Mouse (Mus musculus) midbrain, embryonic 12.5 days (tissue): ENCODE measurements around the gene Stpg1. TPM values are rescaled to one million over a fixed set of nuclear protein-coding genes. Genes with fewer than 3 reads are reported as not detected.

Experiments
- ATAC-seq: fragments of 200-750 bp; cut with Nextera tagmentation; 2 replicates; pipeline ENCODE4 v1.8.0; 2017; ENCODE audit warnings: low read depth, moderate TSS enrichment, moderate library complexity; ENCODE audit not compliant: low FRiP score
- H3K27ac ChIP-seq: fragments of 300-500 bp; sonication (generic); replicated peaks from 2 replicates; pipeline ENCODE4 v1.5.1; 2016; ENCODE audit warnings: mild to moderate bottlenecking
- H3K27me3 ChIP-seq: fragments of 300-500 bp; sonication (generic); 2 replicates; pipeline ENCODE4 v1.6.1; 2016; ENCODE audit warnings: mild to moderate bottlenecking
- H3K36me3 ChIP-seq: fragments of 300-500 bp; sonication (generic); 2 replicates; pipeline ENCODE4 v1.6.1; 2016
- H3K4me1 ChIP-seq: fragments of 300-500 bp; sonication (generic); 2 replicates; pipeline ENCODE4 v1.6.1; 2016
- H3K4me2 ChIP-seq: fragments of 300-500 bp; sonication (generic); replicated peaks from 2 replicates; pipeline ENCODE4 v1.6.1; 2016; ENCODE audit warnings: mild to moderate bottlenecking, moderate library complexity
- H3K4me3 ChIP-seq: fragments of 300-500 bp; sonication (generic); 2 replicates; pipeline ENCODE4 v1.5.1; 2016; ENCODE audit warnings: mild to moderate bottlenecking
- H3K9ac ChIP-seq: fragments of 300-500 bp; sonication (generic); replicated peaks from 2 replicates; pipeline ENCODE4 v1.6.1; 2016; ENCODE audit warnings: mild to moderate bottlenecking, moderate library complexity
- H3K9me3 ChIP-seq: fragments of 300-500 bp; sonication (generic); 2 replicates; pipeline ENCODE4 v1.6.1; 2016; ENCODE audit warnings: mild to moderate bottlenecking
- WGBS: fragments of 180-500 bp; shearing (Covaris S2); methylation state at CpG from one replicate; pipeline ENCODE4 v1.1.7; 2016; 5-methylcytosine and 5-hydroxymethylcytosine counted together
- polyA plus RNA-seq: library from polyadenylated mRNA; unstranded; fragments of >200 nt; fragmentation: Nextera tagmentation; extraction: Ambion mirVana; gene quantifications from 2 replicates; pipeline ENCODE4 v1.2.1, GENCODE M21; 2016

Stpg1 gene
- polyA plus RNA-seq, 1 experiment from 2014 or later = 1.7 TPM

- Histone ChIP-seq H3K9me3 (no peaks in the 10 kb centered on the region), H3K27ac (no peak overlapping the region), H3K27me3 (peaks cover 13% of the 10 kb centered on the region; the same call in 1 of the 2 replicates), H3K4me2 (peak overlapping the region; percentile 99), H3K36me3 (peaks cover 12% of the 10 kb centered on the region; the same call in 1 of the 2 replicates), H3K4me3 (peak overlapping the region; percentile 73), H3K9ac (peak overlapping the region; percentile 41; the same call in 1 of the 2 replicates), H3K4me1 (peaks cover 18% of the 10 kb centered on the region)
- ATAC-seq = 0 out of 2 replicates have a peak, but pooled peaks have one; percentile 16
- WGBS = 2% methylated on average over 33 of the region's 33 CpGs
Measured at GRCm38 (mm10) chr4:135493691-135494520, 684 bp upstream of the Stpg1 start.

- Histone ChIP-seq H3K27me3 (peaks cover 13% of the 10 kb centered on the region; the same call in 1 of the 2 replicates), H3K27ac (no peak overlapping the region), H3K4me2 (peak overlapping the region; percentile 99), H3K9me3 (0 out of 2 replicates have a peak, but pooled peaks cover 1% of the 10 kb centered on the region), H3K9ac (peak overlapping the region; percentile 49; the same call in 1 of the 2 replicates), H3K4me1 (peaks cover 18% of the 10 kb centered on the region), H3K4me3 (peak overlapping the region; percentile 73), H3K36me3 (no peaks in the 10 kb centered on the region)
- 18% methylated on average over 9 of the region's 9 CpGs for WGBS
- ATAC-seq = no peak
Measured at GRCm38 (mm10) chr4:135495397-135495791, 804 bp downstream of the Stpg1 start.

- H3K4me3 ChIP-seq = peak overlapping the region; percentile 13; the same call in 1 of the 2 replicates
- no peak for ATAC-seq
- 9% methylated on average over 18 of the region's 18 CpGs for WGBS
Measured at GRCm38 (mm10) chr4:135495810-135496209, 1.2 kb downstream of the Stpg1 start.

GRCm38 (mm10) chr4:135498136-135498535 lies 3.5 kb downstream of the Stpg1 start:
- Histone ChIP-seq H3K9me3 (0 out of 2 replicates have a peak, but pooled peaks cover 5% of the 10 kb centered on the region), H3K4me3 (no peak overlapping the region), H3K27me3 (peaks cover 8% of the 10 kb centered on the region), H3K4me1 (peaks cover 18% of the 10 kb centered on the region), H3K9ac (no peak overlapping the region), H3K4me2 (no peak overlapping the region), H3K36me3 (no peaks in the 10 kb centered on the region), H3K27ac (no peak overlapping the region)
- WGBS = 79% methylated on average over 6 of the region's 6 CpGs
- ATAC-seq = no peak

More at GRCm38 (mm10) chr4:135495810-135496209, 1.2 kb downstream of the Stpg1 start:
- Histone ChIP-seq H3K36me3 (no peaks in the 10 kb centered on the region), H3K9ac (no peak overlapping the region), H3K27ac (no peak overlapping the region), H3K9me3 (0 out of 2 replicates have a peak, but pooled peaks cover 5% of the 10 kb centered on the region), H3K4me2 (peak overlapping the region; percentile 99), H3K27me3 (peaks cover 13% of the 10 kb centered on the region; the same call in 1 of the 2 replicates), H3K4me1 (peaks cover 18% of the 10 kb centered on the region)

GRCm38 (mm10) chr4:135499831-135500230 lies 5.2 kb downstream of the Stpg1 start:
- H3K9ac ChIP-seq = no peak overlapping the region
- WGBS = 75% methylated on average over 3 of the region's 3 CpGs
- H3K9me3 ChIP-seq = 0 out of 2 replicates have a peak, but pooled peaks cover 5% of the 10 kb centered on the region
- H3K4me3 ChIP-seq = no peak overlapping the region
- H3K36me3 ChIP-seq = no peaks in the 10 kb centered on the region
- no peak overlapping the region for H3K4me2 ChIP-seq
- peaks cover 10% of the 10 kb centered on the region; the same call in 1 of the 2 replicates for H3K4me1 ChIP-seq
- no peak overlapping the region for H3K27ac ChIP-seq
- no peak for ATAC-seq
- peaks cover 8% of the 10 kb centered on the region for H3K27me3 ChIP-seq

GRCm38 (mm10) chr4:135501587-135501986 lies 7.0 kb downstream of the Stpg1 start:
- Histone ChIP-seq H3K27me3 (no peaks in the 10 kb centered on the region; the same call in 1 of the 2 replicates), H3K9ac (no peak overlapping the region), H3K27ac (no peak overlapping the region), H3K4me3 (no peak overlapping the region), H3K9me3 (0 out of 2 replicates have a peak, but pooled peaks cover 5% of the 10 kb centered on the region), H3K4me1 (no peaks in the 10 kb centered on the region), H3K4me2 (no peak overlapping the region), H3K36me3 (no peaks in the 10 kb centered on the region)
- WGBS = 49% methylated on average over 4 of the region's 4 CpGs
- ATAC-seq = no peak

- Histone ChIP-seq H3K36me3 (no peaks in the 10 kb centered on the region), H3K4me3 (no peak overlapping the region), H3K4me1 (peaks cover 11% of the 10 kb centered on the region; the same call in 1 of the 2 replicates), H3K27ac (no peak overlapping the region), H3K9ac (no peak overlapping the region), H3K27me3 (peaks cover 17% of the 10 kb centered on the region), H3K9me3 (no peaks in the 10 kb centered on the region), H3K4me2 (no peak overlapping the region)
- WGBS = 76% methylated on average over 11 of the region's 11 CpGs
- no peak for ATAC-seq
Measured at GRCm38 (mm10) chr4:135505794-135506193, 11.2 kb downstream of the Stpg1 start.

GRCm38 (mm10) chr4:135507547-135508350 lies 13.2 kb downstream of the Stpg1 start:
- Histone ChIP-seq H3K4me1 (peaks cover 11% of the 10 kb centered on the region; the same call in 1 of the 2 replicates), H3K4me2 (peak overlapping the region; percentile 45), H3K4me3 (peak overlapping the region; percentile 16), H3K27ac (no peak overlapping the region), H3K27me3 (peaks cover 33% of the 10 kb centered on the region), H3K9me3 (no peaks in the 10 kb centered on the region), H3K9ac (0 out of 2 replicates have a peak overlapping the region, but pooled peaks have one; percentile 11), H3K36me3 (no peaks in the 10 kb centered on the region)
- WGBS = 17% methylated on average over 22 of the region's 22 CpGs
- no peak for ATAC-seq

GRCm38 (mm10) chr4:135508419-135509039 lies 13.9 kb downstream of the Stpg1 start:
- H3K4me2 ChIP-seq = peak overlapping the region; percentile 42
- 12% methylated on average over 13 of the region's 13 CpGs for WGBS
- H3K4me3 ChIP-seq = peak overlapping the region; percentile 18
- no peaks in the 10 kb centered on the region for H3K36me3 ChIP-seq
- H3K4me1 ChIP-seq = peaks cover 11% of the 10 kb centered on the region; the same call in 1 of the 2 replicates
- no peak for ATAC-seq
- no peaks in the 10 kb centered on the region for H3K9me3 ChIP-seq
- H3K27me3 ChIP-seq = peaks cover 33% of the 10 kb centered on the region
- no peak overlapping the region for H3K27ac ChIP-seq
- no peak overlapping the region for H3K9ac ChIP-seq

GRCm38 (mm10) chr4:135509515-135509914 lies 14.9 kb downstream of the Stpg1 start:
- no peak overlapping the region for H3K27ac ChIP-seq
- peaks cover 11% of the 10 kb centered on the region; the same call in 1 of the 2 replicates for H3K4me1 ChIP-seq
- no peak overlapping the region for H3K9ac ChIP-seq
- 61% methylated on average over 12 of the region's 12 CpGs for WGBS
- H3K9me3 ChIP-seq = no peaks in the 10 kb centered on the region
- H3K4me3 ChIP-seq = no peak overlapping the region
- no peaks in the 10 kb centered on the region for H3K36me3 ChIP-seq
- peaks cover 33% of the 10 kb centered on the region for H3K27me3 ChIP-seq
- H3K4me2 ChIP-seq = no peak overlapping the region
- ATAC-seq = no peak

- WGBS = 86% methylated on average over 7 of the region's 7 CpGs
- Histone ChIP-seq H3K4me2 (no peak overlapping the region), H3K4me1 (peaks cover 4% of the 10 kb centered on the region; the same call in 1 of the 2 replicates), H3K9ac (no peak overlapping the region), H3K27ac (no peak overlapping the region), H3K36me3 (no peaks in the 10 kb centered on the region), H3K27me3 (peaks cover 53% of the 10 kb centered on the region), H3K4me3 (no peak overlapping the region), H3K9me3 (no peaks in the 10 kb centered on the region)
- no peak for ATAC-seq
Measured at GRCm38 (mm10) chr4:135513865-135514264, 19.3 kb downstream of the Stpg1 start.
